Mouse (Mus musculus) kidney, adult 2 months (tissue): ENCODE data around the gene Shc4. TPM values are rescaled to one million over a fixed set of nuclear protein-coding genes. Genes with fewer than 3 reads are reported as not detected.

Experiments
- DNase-seq: peaks from one replicate; pipeline ENCODE4 v3.0.0; 2021
- H3K27ac ChIP-seq: fragments of 200-500 bp; 2 replicates; pipeline ENCODE4 v1.5.1; 2012; ENCODE audit warnings: low read depth, low read length, control low read depth, inconsistent platforms; ENCODE audit not compliant: insufficient read depth
- H3K27me3 ChIP-seq: fragments of 200-500 bp; replicated peaks from 2 replicates; pipeline ENCODE4 v1.6.1; 2012; ENCODE audit warnings: mild to moderate bottlenecking, moderate library complexity, low read length, inconsistent platforms; ENCODE audit not compliant: control insufficient read depth, insufficient read depth
- H3K36me3 ChIP-seq: fragments of 200-500 bp; 2 replicates; pipeline ENCODE4 v1.6.1; 2012; ENCODE audit warnings: mild to moderate bottlenecking, moderate library complexity, low read length, inconsistent platforms; ENCODE audit not compliant: control insufficient read depth, insufficient read depth
- H3K4me1 ChIP-seq: fragments of 200-500 bp; 2 replicates; pipeline ENCODE4 v1.6.1; 2011; ENCODE audit warnings: low read length; ENCODE audit not compliant: control insufficient read depth, insufficient read depth
- H3K4me3 ChIP-seq: fragments of 200-500 bp; 2 replicates; pipeline ENCODE4 v1.5.1; 2011; ENCODE audit warnings: mild to moderate bottlenecking, low read depth, low read length, control low read depth; ENCODE audit not compliant: insufficient read depth
- CTCF ChIP-seq: fragments of 200-500 bp; conservative IDR thresholded peaks from 2 replicates; pipeline ENCODE4 v1.5.1; 2011; ENCODE audit warnings: low read depth, mild to moderate bottlenecking, control low read depth, low read length, moderate library complexity, mixed read lengths; ENCODE audit not compliant: insufficient read depth, insufficient read length
- POLR2A ChIP-seq: fragments of 200-500 bp; IDR thresholded peaks from one replicate; pipeline ENCODE4 v1.6.1; 2011; ENCODE audit warnings: low read depth, low read length, control low read depth
- WGBS: fragments of 180-500 bp; shearing (Covaris S2); methylation state at CpG from one replicate; pipeline ENCODE4 v1.1.7; 2018; 5-methylcytosine and 5-hydroxymethylcytosine counted together
- polyA plus RNA-seq: library from polyadenylated mRNA; depleted of rRNA; stranded (reverse); fragments of >200 nt; gene quantifications from 2 replicates; pipeline ENCODE4 v1.2.3, GENCODE M21; 2012

The Shc4 gene
- polyA plus RNA-seq, 1 experiment: 0.20 TPM

DNA sequence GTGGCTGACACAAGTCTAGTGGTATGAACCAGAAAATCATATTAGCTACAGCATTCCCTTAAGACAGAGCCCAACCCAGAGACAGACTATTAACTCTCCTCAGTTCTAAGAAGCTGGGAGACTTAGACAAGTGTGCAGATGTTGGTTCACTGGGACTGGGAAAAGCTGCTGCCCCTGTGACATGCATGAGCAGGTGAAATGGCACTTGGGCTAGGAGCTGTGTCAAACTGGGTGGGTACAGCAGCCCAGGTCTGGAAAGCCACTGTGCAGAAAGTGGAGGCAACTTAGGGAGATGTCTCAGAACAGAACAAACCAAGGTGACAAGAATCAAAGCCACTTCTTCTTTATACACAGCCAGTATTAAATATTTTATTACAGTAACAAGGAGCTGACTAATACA lies 10.8 kb upstream of the Shc4 start:
- no peaks in the 10 kb centered on the region for H3K27me3 ChIP-seq
- H3K36me3 ChIP-seq: no peaks in the 10 kb centered on the region
- no peak overlapping the region for H3K4me3 ChIP-seq
- no peak for DNase-seq
- no peak for TF ChIP-seq POLR2A
- no peak for TF ChIP-seq CTCF
- H3K4me1 ChIP-seq: no peaks in the 10 kb centered on the region
- H3K27ac ChIP-seq: no peak overlapping the region

DNA sequence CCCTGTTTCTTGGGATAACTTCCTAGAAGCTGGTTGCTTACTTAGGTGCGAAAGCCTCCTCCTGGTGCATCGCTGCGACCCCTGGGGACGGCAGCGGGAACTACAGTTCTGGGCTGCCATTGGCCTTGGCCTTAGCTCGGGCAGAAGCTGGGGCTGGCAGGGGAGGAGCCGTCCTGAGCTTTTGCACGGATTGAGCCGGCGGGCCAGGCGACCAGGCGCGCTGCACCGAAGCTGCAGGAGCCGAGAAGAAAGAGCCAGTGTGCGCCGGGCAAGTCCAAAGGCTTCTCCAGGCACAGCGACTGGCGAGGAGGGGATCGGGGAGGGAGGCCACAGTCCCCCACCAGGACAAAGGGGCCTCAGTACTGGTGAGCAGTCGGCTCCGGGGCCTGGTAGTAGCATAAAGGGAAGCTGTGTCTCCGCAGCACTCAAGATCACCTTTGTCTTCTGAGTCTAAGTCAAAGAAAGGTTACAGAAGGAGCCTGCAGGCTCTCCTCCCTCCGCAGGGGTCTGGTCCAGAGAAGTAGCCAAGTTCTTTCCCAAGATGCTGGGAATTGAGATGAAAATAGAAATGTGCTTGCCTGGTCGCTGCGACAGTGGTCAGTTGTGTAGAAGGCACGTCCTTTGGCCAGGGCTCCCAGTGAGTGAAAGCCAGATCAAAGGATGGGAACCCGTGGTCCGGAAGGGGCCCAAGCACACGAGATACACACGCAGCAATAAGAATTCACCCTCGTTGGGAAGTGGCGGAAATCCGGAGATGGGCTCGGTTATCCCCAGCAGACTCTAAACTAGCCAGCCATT lies 8.0 kb upstream of the Shc4 start:
- Histone ChIP-seq H3K27ac (no peak overlapping the region), H3K27me3 (no peaks in the 10 kb centered on the region), H3K4me3 (peak overlapping the region; percentile 40), H3K4me1 (no peaks in the 10 kb centered on the region), H3K36me3 (no peaks in the 10 kb centered on the region)
- WGBS: 12% methylated on average over 35 of the region's 35 CpGs
- DNase-seq: peak; percentile 95
- TF ChIP-seq CTCF: peak; percentile 95
- no peak for TF ChIP-seq POLR2A

DNA sequence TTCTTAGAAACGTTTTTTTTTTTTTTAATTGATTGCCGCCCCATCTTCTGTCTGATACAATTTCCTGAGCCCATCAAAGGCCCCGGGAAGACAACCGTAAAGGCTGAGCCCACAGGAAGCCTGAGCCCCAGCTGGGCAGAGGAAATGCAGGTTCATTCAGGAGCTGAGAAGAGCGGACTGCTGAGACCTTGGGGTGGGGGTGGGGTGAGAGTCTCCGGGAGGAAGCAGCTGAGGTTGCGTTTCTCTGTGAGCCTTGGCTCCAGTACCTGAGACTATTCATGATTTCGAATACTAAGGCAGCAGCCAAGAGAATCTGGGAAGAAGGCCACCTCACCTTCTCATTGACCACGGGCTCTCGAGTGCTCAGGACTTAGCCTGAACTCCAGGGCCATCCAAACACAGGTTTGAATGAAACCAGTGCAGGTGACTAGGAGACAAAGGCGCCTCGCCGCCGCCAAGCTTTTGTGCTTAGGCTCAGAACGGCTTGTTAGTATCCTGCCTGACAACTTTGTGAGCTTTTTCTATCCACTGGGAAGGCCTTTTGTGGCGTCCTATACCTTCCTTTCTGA lies 682 bp upstream of the Shc4 start:
- TF ChIP-seq POLR2A (no peak), CTCF (no peak)
- Histone ChIP-seq H3K27me3 (no peaks in the 10 kb centered on the region), H3K4me1 (no peaks in the 10 kb centered on the region), H3K4me3 (no peak overlapping the region), H3K27ac (no peak overlapping the region), H3K36me3 (no peaks in the 10 kb centered on the region)
- peak; percentile 45 for DNase-seq
- WGBS: 14% methylated on average over 16 of the region's 16 CpGs

DNA sequence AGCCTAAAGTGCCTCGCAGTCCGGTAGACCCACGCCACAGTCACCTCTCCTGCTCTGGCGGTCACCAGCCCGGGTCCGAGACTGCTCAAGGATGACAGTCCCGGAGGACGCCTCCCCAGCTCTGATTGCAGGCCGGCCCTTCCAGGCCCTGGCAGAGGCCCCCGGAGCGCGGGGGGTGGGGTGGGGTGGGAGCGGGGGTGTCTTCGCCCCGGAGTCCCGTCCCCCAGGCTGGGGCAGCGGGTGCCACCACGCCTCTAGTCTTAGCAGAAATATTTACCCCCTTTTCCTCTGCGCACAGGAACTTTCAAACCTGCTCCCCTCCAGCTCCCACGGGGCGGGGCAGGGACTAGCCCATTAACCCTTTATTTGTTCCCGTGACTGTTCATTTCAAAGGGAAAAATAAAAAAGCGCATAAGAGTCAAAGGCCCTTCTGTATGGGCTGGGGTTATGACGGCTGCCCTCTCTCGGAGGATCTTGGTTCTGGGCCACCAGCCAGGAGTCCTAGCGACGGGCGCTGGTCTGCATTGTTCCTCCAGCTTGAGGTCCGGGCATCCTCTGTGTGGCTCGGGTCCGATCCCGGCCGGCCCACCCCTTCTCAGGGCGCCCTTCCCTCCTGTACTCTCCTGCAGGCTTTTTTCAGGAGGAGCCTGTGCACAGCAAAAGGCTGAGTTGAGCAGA lies 401 bp downstream of the Shc4 start:
- no peaks in the 10 kb centered on the region for H3K36me3 ChIP-seq
- TF ChIP-seq CTCF (0 out of 2 replicates have a peak, but pooled peaks have one; percentile 21), POLR2A (no peak)
- peak overlapping the region; percentile 23; the same call in 1 of the 2 replicates for H3K4me3 ChIP-seq
- no peak overlapping the region for H3K27ac ChIP-seq
- WGBS: under 1% methylated on average over 34 of the region's 34 CpGs
- peak; percentile 64 for DNase-seq
- H3K27me3 ChIP-seq: no peaks in the 10 kb centered on the region
- no peaks in the 10 kb centered on the region for H3K4me1 ChIP-seq

DNA sequence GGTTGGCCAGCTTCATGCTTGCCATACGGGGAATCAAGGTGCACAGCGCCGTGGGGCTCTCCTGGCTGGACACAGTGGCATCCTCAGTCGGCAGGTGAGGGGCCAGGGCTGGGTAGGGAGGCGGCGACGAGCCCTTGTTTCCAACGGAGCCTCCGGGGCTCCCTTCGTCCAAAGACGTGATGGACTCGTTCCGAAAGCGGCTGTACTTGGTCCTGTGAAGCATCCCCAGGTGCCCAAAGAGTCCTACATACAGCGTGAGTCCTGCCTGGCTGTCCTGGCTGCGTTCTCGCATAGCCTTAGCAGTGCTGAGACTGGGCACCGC lies 901 bp downstream of the Shc4 start:
- H3K27me3 ChIP-seq: no peaks in the 10 kb centered on the region
- TF ChIP-seq CTCF: no peak
- no peak for TF ChIP-seq POLR2A
- H3K27ac ChIP-seq: no peak overlapping the region
- no peak overlapping the region for H3K4me3 ChIP-seq
- WGBS: 13% methylated on average over 18 of the region's 18 CpGs
- no peak for DNase-seq
- no peaks in the 10 kb centered on the region for H3K4me1 ChIP-seq
- H3K36me3 ChIP-seq: no peaks in the 10 kb centered on the region

DNA sequence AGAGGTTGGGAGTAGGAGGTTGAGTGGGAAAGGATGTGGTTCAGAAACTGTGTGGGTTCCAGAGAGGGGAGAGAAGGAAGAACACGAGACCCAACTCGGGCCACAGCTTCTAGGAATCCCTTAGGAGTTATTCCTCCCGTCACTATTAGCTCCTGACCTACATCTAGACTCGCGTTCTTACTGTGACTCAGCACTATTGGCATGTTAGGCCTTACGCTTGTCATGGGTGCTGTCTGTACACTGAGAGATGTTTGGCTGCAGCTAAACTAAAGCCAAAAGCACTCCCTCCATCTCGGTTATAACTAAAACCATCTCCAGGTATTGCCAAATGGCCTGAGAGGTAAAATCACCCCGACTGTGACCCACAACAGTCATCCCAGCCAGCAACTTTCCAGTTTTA lies 7.3 kb downstream of the Shc4 start:
- Histone ChIP-seq H3K4me1 (no peaks in the 10 kb centered on the region), H3K27me3 (no peaks in the 10 kb centered on the region), H3K4me3 (no peak overlapping the region), H3K27ac (no peak overlapping the region), H3K36me3 (no peaks in the 10 kb centered on the region)
- DNase-seq: no peak
- TF ChIP-seq CTCF (no peak), POLR2A (no peak)
- WGBS: 78% methylated on average over 8 of the region's 8 CpGs

DNA sequence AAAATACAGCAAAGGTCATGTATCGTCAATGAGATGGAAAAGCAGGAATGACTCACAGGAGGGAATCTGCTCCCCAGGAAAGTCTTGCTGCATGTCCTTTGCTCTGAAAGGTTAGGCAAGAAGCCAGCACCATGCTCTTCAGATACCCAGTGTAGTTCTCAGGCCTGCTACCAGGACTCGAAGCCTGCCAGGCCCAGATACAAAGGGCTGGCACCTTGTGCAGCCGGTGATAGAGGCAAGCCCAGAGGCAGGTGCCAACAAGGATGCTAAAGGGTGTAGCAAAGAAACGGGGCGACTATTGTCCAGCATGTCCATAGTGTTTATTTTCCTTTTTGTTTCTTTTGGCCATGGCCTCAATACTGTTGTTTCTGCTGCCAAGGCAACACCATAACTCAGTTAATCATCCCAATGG lies 17.4 kb downstream of the Shc4 start:
- 60% methylated on average over 5 of the region's 5 CpGs for WGBS
- peak; percentile 14 for DNase-seq
- no peak for TF ChIP-seq CTCF
- TF ChIP-seq POLR2A: no peak
- no peaks in the 10 kb centered on the region for H3K27me3 ChIP-seq
- H3K27ac ChIP-seq: no peak overlapping the region
- no peaks in the 10 kb centered on the region for H3K36me3 ChIP-seq
- no peaks in the 10 kb centered on the region for H3K4me1 ChIP-seq
- no peak overlapping the region for H3K4me3 ChIP-seq
